Mouse (Mus musculus) T-cell, adult 2 months (primary cell): Measurements from ENCODE around the gene Efcab6.

ENCODE experiments used
- DNase-seq: peaks from one replicate; pipeline ENCODE4 v3.0.0; 2022; ENCODE audit warnings: low spot score

Efcab6 gene

DNA sequence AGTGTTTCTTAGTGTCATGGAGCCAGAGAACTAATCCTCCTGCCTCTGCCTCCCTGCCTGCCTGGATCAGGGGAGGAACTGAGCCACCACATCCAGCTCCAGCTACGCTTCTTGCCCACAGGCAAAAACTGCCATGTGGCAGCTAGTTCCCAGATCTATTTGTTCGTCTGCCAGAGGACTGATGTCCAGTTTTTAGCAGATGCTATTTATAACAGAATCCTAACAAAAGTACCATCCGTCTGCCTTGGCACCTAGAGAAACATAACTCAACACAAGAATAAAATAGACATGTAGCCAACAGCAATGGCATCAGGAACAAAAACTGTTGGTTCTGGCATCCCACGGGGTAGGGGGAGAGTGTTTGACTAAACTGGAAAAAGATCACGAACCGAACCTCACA is 6.3 kb downstream of the Efcab6 start:
- no peak for DNase-seq

DNA sequence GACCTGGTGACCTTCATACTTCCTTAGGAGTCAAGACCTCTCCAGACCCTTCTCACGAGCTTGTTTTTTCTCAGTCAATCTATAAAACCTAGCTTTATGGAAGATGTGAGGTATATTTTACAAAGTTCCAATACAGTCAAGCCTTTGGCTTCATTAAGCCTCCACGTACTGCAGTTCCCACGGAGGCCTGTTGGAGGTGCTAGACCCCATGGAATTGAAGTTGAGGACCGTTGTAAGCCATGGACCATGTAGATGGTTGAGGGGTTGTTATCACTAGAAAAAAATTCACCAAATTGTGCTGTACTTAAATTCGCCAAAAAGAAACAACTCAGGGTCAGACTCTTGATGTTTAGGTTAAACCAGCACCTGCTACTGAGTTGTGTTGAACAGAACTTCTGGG is 9.1 kb downstream of the Efcab6 start:
- no peak for DNase-seq

DNA sequence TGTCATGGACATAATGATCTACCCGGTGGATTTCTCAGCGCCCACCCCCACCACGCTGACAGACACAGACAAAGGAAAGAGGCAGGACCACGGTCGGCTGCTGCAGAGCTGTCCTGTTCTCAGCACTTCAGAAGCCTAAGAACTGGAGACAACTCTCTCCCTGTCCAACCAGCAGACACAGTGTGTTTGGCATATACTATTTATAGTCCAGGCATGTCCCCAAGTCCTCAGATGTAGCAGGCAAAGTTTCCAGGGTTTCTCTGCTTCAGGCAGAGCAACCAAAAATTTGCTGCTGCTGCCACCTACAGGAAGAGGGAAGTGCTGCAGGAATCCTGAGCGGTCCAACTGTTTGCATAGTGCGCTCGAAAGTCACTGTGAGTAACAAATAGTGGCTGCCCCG is 11.3 kb downstream of the Efcab6 start:
- DNase-seq, result no peak

DNA sequence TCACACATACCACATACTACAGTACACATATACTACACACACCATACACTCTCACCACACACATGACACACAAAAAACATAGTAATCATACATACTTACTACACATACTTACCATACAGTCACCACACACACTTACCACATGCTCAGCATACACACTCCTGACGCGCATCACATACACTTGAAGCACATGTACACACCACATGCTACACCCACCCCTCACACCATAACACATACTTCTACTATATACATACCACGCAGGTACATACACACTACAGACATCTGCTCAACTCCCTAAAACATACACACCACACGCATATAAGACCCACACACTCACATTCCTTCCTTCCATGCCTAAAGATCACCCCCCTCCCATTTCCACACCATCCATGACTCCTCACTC is 11.9 kb downstream of the Efcab6 start:
- DNase-seq, result no peak

DNA sequence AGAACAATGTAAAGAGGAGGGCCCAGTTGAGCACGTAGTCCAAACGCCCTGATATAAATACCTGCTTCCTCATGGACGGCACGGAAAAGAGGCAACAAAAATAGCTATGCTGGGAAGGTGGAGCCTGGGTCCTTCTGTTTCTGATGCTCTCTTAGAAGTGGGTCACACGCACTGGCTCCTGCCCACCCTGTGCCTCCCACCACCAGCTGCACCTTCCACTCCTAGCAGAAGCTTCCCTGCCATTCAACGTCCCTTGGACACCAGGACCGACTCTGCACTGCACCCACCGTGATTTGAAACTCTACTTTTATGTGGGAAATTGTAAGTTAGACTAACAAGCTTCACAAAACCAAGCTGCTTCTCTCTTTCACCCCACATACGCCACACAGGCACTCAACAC is 12.8 kb downstream of the Efcab6 start:
- no peak for DNase-seq

DNA sequence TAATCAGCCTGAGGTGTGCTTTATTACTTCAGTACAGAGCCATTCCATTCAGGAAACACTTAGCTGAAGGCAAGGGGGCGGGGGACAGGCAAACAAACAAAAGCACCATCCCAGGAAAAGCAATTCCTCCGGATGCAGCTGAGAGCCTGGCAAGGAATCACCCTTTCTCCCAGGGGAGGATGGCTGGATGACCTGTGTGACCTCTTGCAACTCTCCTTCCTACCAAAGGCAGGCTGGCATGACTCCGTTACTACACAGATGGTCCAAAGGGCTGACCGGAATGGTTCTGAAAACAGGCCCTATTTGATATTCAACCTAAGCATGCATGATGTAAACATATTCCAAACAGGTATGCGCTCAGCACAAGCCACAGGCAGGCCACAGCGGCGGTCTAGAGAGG is 15.6 kb downstream of the Efcab6 start:
- no peak for DNase-seq

DNA sequence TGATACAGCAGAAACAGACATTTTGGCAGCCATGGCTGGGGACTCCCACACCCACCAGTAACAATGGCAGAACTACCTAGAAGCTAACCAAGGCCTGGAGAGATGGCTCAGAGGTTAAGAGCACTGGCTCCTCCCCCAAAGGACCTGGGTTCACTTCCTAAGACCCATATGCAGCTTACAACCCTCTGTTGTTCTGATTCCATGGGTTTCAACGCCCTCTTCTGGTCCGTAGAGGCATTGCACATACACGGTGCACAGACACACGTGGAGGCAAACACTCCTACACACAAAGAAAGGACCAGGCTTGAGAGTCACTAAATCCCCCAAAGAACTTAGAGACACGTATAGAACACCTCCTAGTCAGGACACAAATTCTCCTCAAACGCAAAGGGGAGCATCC is 19.6 kb downstream of the Efcab6 start:
- DNase-seq, result no peak

DNA sequence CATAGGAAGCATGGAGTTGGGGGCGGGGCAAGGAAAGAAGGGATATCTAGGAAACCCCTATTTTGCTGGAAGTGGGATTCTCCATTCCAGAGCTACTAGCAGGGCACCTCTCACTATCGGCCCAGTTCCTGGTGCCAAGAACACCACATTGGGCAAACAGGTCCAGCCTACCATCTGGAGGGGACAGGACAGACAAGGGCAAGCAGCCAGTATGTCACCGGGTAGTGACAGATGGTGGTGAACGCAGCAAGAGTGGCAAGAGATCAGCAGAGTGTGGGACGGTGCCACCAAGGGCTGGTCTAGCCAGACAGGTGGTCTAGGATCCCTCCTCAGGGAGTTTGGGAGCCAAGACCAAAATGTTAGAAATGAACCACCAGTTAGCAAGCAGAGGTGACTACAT is 28.1 kb downstream of the Efcab6 start:
- DNase-seq, result no peak

DNA sequence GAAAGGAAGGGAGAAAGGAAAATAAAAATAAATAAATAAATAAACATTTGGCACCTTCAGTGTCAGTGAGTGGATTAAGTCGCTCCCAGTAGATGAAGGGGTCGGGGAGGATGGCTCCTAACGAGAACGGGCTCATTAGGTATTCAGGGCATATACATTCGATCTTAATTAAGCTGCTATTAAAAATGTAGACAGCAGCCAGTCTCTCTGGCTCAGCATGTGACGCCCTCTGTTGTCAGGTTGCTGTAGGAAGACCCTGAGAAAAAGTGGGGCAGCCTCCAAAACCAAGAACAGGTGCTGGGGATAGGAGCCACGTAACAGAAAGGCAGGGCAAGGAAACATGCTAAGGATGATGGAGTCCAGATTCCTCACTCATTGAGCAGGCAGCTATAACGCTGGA is 39.5 kb downstream of the Efcab6 start:
- no peak for DNase-seq

DNA sequence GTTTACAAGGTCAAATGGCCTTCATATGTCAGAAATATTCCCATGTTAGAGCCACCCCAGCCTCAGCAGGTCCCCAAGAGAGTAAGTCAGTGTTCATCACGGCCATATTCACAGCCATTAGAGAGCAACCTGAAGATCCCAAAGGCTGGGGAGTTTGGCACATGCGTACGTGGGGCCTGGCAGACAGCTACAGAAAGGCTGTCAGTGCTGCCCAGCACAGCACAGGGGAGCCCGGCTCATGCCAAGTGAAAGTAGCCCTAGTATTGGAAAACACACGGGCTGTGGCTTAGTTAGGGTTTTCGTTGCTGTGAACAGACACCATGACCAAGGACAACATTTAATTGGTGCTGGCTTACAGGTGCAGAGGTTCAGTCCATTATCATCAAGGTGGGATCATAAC is 40.3 kb downstream of the Efcab6 start:
- DNase-seq, result no peak

DNA sequence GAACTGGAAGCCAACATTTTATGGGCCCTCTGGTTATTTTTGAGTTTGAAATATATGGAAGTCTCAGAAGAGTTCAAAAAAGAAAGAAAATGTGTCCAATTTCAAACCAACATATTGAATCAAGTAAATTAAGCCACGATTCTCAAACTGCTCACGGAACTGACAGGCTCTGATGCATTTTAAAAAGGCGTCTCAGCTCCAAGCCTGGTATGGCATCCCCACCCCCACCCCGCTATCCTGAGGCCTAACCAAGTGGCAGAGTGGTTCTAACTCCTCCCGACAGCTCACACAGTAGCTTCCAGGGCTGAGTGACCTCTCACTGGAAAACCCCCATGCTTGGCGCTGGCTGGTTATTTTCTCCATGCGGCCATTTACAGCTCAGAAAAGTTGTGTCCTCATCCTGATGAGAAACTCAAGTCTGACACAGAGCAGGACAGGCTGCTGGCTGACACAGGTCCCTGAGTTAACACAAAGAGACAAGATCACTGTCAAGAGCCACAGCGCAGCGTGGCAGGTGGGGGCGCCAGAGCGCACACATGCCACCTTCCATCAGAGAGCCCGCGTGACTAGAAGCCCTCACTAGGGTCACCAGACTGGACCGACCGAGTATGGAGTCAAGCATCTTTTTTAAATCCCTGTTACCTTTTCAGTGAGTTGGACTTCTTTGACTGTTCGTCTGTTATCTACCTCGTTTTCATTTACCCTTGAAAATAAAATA is 55.7 kb downstream of the Efcab6 start:
- DNase-seq, result no peak

DNA sequence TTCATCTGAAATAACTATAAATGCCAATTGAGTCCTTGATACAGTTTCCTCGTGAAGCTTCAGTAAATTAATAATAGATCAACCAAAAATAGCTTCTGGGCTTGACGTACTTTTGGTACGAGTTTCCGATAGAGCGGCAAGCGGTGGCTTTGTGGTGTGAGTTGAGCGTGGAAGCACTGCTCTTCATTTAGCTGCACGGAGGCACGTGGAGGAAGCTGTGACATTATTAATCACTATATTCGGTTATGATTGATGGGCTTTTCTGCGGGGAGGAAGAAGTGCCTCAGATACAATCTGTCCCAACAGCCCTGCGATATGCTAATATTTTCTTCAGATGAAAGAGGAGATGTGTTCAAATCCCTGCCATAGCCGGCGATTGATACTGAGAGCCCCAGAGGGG is 60.9 kb downstream of the Efcab6 start:
- no peak for DNase-seq

DNA sequence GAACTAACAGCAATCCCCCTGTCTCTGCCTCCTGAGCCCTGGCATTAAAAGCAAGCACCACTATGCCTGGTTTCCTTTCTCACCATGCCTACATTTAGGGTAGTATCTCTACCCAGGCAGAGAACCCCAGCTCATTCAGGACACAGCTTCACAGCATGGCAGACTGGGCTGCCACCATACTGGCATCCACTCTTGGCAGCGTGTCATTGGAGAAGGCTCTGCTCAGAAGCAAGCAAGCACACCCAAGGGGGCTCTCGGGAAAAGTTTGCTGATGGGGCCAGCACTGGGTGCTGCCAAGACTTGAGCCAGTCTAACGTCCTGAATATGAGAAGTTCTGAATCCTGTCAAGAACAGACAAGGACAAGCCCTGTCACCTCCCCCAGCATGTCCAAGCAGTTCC is 66.1 kb downstream of the Efcab6 start:
- DNase-seq, result no peak

DNA sequence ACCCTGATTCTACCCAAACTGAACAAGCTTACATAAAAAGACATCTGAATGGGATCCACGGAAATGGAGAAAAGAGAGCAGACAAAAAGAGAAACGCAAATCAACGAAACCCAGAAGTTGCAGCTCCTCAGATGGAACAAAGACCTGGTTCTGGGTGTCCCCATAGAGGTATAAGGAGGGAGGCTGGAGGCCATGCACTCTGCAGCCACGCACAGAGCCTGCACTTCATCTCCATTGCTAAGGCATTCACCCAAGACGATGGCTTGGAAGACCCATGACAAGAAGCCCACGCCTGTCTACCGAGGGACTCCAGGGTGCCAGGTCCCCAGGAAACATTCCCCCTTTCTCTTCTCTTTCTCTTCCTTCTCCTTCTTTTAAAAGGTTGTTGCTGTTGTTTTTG is 66.6 kb downstream of the Efcab6 start:
- no peak for DNase-seq

DNA sequence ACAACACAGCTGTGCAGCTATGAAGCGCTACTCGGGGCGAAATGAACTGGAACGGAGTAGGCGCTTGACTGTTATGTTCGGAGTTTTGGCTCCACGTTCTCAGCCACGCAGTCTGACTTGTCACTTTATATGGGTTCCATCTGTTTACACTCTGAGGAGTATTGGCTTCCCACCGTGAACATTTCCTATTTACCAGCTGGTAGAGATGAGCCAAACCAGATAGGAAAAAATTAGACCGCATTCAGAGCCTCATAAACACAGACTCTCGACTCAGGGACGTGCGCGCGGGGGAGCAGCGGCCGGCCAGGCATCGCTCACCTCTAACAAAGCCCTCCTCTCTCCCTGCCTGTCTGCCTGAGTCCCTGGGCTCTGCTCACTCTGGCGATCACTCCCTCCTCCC is 67.1 kb downstream of the Efcab6 start:
- no peak for DNase-seq

DNA sequence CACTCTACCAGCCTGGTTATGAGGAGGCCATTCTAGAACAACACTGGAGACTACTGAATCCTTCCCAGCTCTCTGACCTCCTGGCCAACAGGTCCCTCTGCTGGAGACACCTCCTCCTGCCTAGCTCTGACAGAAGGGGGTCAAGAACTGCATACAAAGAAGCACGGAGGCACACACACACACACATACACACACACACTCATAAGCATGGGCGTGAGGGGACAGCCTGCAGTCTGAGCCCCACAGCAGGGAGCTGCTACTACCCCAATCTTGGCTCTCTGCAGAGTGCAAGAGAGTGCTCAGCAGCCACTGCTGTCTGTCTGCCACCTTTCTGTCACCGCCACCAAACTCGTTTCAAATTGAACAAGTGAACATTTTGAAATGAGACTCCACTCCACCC is 67.6 kb downstream of the Efcab6 start:
- no peak for DNase-seq

DNA sequence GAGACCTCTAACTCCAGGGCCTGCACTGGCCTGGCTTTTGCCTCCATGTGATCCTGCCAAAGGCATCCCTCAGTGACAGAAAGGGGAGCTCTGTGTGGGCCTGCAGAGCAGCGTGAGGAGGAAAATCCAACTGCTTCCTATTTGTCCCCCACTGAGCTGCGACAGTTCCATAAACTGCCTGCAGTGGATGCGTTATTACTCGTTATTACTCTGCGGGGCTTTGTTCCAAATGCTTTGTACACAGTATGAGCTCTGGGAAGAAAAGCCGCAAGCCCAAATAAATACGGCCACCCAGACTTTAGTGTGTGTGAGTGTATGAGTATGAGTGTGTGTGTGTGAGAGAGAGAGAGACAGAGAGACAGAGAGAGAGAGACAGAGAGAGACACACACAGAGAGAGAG is 68.3 kb downstream of the Efcab6 start:
- no peak for DNase-seq

DNA sequence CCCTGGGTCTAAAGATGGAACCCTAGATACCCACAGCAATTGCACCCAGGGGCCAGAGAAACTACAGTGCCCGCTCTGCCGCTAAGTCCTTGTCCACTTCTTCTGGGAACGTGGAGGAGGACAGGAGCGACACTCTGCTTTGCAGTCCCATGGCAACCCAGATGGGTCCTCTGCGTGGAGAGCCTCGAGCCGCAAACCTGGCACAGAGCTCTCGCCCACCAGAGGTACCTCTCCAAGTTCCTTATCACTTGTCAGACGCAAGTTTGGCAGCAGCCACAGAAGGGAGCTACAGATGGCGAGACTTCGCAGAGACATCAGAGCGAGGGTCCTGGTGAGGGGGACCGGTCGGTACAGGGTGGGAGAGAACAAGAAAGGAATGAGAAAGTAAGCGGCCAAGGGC is 73.0 kb downstream of the Efcab6 start:
- DNase-seq, result no peak

DNA sequence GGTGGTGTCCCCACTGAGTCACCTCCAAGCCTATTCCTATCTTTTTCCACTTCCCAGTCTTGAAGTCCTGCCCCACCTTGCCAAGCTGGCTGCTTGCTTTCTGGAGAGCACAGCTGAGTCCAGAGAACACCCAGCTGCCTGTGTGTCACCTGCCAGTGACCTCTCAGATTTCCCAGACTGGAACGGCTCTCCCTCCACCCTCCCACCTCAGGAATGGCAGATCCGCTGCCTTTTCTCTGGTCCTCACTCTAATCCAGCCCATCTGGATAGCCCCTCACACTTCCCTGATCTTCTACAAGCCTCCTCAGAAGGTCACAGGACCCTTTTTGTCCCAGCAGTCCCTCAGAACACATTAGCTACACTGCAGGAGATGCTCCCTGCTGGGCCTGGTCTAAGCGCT is 73.7 kb downstream of the Efcab6 start:
- DNase-seq, result no peak

DNA sequence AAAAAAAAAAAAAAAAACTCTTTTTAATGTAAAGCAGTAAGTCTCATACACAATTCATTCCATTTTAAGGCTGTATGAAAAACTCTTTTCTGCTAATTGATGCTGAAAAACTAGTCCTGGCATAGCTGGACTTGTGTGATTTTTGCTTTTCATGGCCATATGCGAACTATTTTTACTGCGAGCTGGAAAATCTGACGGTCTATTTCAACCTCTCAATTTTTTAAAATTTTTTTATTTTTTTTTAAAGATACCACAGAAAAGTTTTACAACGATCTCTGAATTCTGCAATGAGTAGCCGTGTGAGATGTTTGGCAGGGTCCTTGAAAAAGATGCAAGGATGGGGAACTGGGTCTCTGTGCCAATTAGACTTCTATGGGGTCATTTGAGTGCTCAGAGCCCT is 75.9 kb downstream of the Efcab6 start:
- no peak for DNase-seq

DNA sequence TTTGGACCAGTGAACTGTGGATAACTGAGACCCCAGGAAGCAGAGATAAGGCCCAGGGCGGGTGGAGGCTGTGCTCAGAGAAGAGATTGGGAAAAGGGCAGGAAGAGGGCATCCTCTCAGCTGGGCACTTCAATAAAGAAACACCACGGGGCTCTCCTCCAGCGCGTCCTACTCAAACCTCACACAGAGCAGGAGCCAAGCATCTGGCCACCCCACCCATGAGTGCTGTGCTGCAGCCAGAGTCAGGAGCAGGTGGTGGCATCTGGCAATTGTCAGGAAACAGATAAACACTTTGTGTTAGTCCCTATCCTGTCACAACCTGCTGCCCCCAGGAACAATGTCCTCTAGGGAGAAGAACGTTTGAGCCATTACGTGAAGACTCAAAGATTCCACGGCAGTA is 77.1 kb downstream of the Efcab6 start:
- DNase-seq, result no peak

DNA sequence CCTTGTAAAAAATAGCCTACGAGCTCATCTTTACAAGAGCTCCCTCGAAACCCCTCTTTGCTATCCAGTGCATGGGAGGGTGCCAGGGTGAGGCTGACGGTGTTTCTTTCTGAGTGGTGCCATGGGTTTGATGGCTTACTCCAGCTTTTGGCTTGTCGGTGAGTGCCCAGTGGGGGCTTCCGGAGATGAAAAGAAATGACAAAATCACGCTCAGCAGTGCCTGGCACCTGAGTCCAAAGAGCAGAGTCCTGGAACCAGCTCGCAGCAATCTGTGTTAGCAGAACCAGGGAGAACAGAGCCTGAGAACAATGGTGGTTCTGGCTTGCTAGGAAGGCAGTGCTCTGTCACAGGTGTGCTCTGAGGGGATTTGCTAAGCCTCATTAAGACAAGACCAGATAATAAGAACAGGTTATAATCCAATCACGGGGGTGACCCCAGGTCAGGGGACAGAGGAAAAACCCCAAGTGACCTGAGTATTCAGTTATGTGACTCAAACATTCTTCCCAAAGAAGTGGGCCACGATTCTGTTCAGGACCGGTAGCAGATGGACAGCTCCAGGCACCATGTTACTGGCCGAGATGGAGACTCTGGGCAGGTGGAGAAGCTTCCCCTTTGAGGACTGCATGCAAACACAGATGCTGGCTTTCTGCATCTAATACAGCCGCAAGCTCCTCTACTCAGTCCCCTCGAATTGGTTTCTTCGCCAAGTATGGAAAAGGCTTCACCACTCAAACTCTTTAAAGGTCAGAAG is 82.8 kb downstream of the Efcab6 start:
- DNase-seq, result no peak

DNA sequence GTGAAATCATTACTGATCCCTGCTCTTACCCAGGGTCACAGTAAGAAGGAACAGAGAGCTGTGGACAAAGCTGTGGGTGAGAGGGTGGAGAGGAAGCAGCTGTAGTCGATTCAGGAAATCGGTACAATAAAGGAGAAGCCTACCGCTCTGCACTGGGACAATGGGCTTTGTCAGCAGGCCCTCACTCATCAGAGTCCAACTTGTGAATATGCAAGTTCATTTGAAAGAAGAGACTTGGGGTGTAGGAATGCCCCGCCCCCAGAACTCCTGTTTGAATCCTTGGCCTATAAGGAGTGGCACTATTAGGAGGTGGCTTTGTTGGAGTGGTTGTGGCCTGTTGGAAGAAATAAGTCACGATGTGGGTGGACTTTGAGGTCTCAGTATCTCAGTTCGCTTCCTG is 86.3 kb downstream of the Efcab6 start:
- no peak for DNase-seq

DNA sequence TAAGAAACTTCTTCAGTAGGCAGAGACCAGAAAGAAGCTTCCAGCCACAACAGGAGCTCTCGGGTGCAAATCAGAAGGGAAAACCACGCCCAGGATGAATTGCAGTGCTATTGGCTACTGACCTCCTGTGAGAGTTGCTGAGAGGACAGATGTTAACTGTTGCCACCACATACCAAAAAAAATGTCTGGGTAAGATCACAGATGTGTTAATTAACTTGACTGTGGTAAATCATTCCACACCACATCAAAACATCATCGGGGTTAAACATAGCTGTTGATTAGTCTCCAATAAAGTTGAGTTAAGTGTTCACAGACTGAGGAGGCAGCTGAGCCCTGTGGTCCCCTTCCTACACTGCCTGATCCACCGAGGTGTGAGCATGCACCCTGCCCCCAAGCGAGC is 88.1 kb downstream of the Efcab6 start:
- DNase-seq, result no peak
